ENCODE assay signal across 21 mouse cellular contexts in the genomic region with DNA sequence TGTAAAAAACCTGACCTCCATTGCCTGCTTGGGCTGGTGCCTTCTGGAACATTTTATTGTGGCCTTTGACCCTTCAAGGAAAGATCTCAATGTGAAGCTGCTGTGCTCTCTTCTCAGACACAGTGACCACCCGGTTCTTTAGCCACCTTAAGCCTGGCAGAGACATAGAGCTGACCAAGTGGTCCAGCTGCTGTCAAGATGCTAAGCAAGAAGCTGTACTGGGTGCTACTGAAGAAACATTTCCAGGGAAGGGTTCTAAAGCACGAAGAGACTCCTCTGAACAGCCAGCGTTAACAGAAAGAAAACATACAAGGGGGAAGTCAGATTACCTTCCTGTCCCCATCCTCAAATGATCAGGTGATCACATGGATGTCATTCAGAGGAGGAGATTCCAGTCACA.
"Had no signal": no experiment of that assay in that cellular context is flagged by ENCODE, and none has a peak within 500 bp of the region (broad histone marks: within the 10 kb centered on the region; RNA-seq: fewer than 3 reads in every experiment).

No protein-coding gene starts in this region.

- H3K4me3 ChIP-seq: heart, embryonic 10.5 days; heart, embryonic 12.5 days; hindbrain, embryonic 13.5 days; hindbrain, embryonic 15.5 days; limb, embryonic 13.5 days; limb, embryonic 15.5 days; liver, embryonic 12.5 days had no signal

- H3K27me3 ChIP-seq: heart, embryonic 12.5 days; hindbrain, embryonic 13.5 days; hindbrain, embryonic 15.5 days; limb, embryonic 13.5 days; limb, embryonic 15.5 days; liver, embryonic 12.5 days had no signal

- H3K36me3 ChIP-seq: heart, embryonic 10.5 days; heart, embryonic 12.5 days; hindbrain, embryonic 13.5 days; hindbrain, embryonic 15.5 days; limb, embryonic 13.5 days; limb, embryonic 15.5 days; liver, embryonic 12.5 days had no signal

- H3K4me1 ChIP-seq: limb, embryonic 15.5 days; liver, embryonic 12.5 days had no signal

- H3K27ac ChIP-seq: heart, embryonic 10.5 days; hindbrain, embryonic 13.5 days; hindbrain, embryonic 15.5 days; hindbrain, postnatal 0 days; limb, embryonic 13.5 days; limb, embryonic 15.5 days; liver, embryonic 12.5 days had no signal

- DNase-seq: forebrain, postnatal 0 days; gastrocnemius, postnatal 14 days; gastrocnemius, postnatal 36 days; heart, adult 18-20 months; heart, postnatal 14 days; heart, postnatal 36 days; kidney, adult 11 months; kidney, adult 8-10 months; kidney, postnatal 10 days; kidney, postnatal 25 days; layer of hippocampus, adult 9-11 months; layer of hippocampus, postnatal 36 days; left cerebral cortex, postnatal 4 days had no signal
